Mouse (Mus musculus) testis, adult 2 months (tissue): ENCODE measurements around the gene Igf2bp1.

Experiments used
- CTCF ChIP-seq: fragments of 200-500 bp; IDR thresholded peaks from 2 replicates; pipeline ENCODE4 v1.5.1; 2012; ENCODE audit warnings: low read depth, mild to moderate bottlenecking, inconsistent platforms, low read length, moderate library complexity; ENCODE audit not compliant: control insufficient read depth, insufficient read depth, insufficient replicate concordance
- POLR2A ChIP-seq: fragments of 200-500 bp; IDR thresholded peaks from 2 replicates; pipeline ENCODE4 v1.6.1; 2012; ENCODE audit warnings: low read depth, mild to moderate bottlenecking, inconsistent platforms, low read length, moderate library complexity; ENCODE audit not compliant: control insufficient read depth

- no peak for TF ChIP-seq CTCF
- no peak for TF ChIP-seq POLR2A
Observed at GRCm38 (mm10) chr11:95988533-95988932, 17.2 kb downstream of the Igf2bp1 start.
